Mouse (Mus musculus): ENCODE data around the gene Gpr135.
A peak's percentile ranks its signal among the peaks of the same experiment; 100 is the strongest.

Gpr135 gene

DNA sequence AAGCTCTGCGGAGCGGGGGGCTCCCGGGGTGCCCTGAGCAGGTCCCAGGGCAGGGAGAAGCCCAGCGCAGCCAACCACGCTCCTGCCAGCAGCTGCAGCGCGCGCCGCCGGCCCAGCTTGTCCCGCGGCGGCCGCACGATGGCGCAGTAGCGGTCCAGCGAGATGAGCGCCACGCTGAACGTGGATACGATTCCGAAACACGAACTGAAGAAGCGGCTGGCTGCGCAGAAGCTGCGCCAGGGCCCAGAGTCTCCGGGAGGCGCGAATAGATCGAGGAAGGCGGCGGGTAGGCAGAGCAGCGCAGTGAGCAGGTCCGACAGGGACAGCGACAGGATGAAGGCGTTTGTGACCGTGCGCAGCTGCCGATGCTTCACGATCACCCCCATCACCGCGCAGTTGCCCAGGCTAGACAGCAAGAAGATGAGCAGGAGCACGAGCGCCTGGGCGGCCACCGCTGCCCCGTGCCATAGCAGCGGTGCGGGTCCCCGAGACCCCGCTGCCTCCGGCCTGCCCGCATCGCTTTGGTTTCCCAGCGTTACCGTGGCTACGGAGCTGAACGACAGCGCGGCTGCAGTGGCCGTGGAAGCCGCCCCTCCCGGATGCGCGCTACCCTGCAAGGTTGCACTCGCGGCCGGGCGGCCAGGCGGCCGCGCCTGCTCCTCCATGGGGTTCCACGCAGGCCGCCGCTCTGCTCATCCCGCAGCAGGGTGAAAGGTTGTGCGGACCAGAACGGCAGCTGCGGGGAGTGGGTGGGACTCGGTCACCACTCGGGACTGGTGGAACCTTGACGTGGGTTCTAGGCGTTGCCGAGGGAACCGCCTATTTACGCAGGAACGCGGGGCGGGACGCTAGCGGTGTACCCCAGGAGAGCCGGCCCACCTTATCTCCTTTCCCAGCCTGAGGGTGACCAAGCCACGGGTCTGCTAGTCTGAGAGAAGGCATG lies at the start of gene Gpr135:
Gene Gpr135 (minus strand): TSS at position 799 of the 943 bp plus-strand sequence.
- peak; percentile 85 for DNase-seq

DNA sequence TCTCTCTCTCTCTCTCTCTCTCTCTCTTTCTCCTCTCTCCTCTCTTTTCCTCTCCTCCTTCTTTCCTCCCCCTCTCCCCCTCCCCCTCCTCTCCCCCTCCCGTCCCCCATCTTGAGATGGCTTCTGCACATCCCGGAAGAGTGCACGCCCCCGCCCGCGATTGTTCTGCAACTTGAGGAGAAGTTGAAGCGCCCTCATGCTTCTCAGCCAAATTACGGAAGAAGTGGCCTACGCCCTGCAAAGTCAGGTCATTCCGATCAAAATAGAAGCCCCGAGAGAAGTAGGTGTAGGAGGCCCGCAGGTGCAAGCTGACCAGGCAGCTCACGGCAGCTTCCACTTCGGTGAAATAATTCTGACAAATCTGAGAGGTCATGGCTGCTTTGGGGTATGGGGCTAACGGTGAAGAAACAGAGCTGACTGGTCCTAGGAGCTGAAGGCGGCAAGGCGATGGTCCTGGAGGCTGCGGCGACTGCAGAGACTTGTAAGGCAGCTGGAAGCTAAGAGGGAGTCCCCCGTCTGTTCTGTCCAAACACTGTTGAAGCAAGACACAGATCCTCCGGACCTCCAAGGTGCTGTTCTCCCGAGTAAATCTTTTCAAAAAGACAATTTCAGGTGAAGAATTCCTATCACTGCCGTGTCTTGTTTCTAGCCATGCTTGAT lies 44.9 kb upstream of the Gpr135 start:
- DNase-seq: no peak

- no peak for DNase-seq
Measured at GRCm38 (mm10) chr12:72115126-72115525, 44.2 kb upstream of the Gpr135 start.

- peak; percentile 74 for DNase-seq
Measured at GRCm38 (mm10) chr12:72104525-72105281, 33.8 kb upstream of the Gpr135 start.

DNA sequence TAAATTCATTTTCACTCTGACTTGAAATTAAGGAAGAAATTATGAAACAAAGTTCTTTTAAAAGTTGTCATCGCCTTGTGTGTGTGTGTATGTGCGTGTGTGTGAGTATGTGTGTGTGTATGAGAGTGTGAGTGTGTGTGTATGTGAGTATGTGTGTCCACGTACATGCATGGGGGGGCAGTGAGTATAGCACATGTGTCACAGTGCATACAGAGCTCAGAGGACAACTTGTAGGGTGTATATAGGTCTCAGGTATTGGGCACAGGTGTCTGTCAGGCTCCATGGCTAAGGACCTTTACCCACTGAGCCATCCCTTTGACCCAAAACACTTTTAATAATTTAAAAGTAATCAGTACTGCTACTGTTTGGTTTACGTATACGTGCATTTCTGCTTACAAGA lies 33.1 kb upstream of the Gpr135 start:
- no peak for DNase-seq

DNA sequence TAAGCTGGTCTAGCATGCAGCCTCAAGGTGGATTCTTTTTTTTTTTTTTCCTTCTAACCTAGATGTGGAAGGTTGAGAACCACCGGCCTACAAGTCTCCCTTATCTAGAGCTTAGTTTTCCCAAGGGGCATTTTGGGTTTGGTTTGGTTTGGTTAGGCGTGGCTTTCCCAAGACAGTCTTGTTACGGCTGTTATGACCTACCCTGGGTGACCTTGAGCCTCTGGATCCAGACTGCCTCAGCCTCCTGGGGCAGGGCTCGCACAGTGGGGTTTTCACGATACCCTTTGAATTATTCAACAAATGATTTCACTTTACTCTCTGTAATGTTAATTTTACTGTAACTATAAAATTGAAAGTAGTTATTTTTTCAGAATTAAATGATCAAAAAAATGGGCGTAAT lies 31.9 kb upstream of the Gpr135 start:
- no peak for DNase-seq

- DNase-seq: no peak
Measured at GRCm38 (mm10) chr12:72096966-72097365, 26.0 kb upstream of the Gpr135 start.

DNA sequence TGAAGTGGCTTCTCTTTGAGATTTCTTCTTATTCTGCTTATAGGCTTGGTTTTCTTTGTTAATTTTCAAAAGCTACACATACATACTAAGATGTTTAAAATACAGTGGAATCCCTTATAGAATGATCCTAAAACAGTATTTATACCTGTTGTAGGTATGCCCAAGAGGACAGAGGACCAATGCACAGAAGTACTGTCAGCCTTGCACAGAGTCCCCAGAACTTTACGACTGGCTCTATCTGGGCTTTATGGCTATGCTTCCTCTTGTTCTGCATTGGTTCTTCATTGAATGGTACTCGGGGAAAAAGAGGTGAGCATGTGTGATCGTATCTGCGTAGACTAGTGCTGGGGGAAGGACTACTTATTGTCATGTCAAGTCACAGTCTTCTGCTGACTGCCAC lies 18.9 kb upstream of the Gpr135 start:
- no peak for DNase-seq

DNA sequence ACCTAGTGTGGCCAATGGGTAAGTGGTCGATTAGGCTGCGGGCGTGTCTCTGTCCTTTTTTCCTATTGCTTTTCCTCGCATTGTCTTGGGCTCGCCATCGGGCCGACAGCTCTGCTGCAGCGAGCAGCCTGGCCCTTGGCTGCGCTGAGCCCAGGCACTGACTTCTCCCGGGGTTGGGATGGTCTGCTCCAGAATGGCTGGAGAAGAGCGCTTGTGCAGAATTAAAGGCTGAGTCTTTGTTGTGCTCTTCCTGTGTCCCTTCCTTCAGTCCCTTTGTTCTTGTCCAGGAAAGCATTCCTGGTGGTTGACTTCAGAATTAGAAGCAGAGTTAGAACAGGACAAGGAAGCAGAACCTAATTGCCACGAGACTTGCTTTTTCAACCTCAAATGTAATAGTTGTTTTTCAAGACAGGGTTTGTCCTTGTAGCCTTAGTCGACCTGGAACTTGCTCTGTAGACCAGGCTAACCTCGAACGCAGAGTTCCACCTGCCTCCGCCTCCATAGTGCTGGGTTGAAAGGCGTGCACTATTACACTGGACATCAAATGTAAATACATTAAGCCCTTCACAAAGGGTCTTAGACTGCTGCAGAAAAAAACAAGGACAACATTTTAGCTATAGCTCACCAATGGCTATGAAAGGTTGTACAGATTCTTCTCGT lies 15.4 kb upstream of the Gpr135 start:
- DNase-seq: no peak

- DNase-seq: peak; percentile 98
Measured at GRCm38 (mm10) chr12:72085329-72086165, 14.6 kb upstream of the Gpr135 start, which contains the start of the genes L3hypdh and Jkamp. TSS of gene L3hypdh (minus strand) at chr12:72085439. TSS of gene Jkamp (plus strand) at chr12:72085589.

- no peak for DNase-seq
Measured at GRCm38 (mm10) chr12:72085024-72085328, 14.1 kb upstream of the Gpr135 start.

- no peak for DNase-seq
Measured at GRCm38 (mm10) chr12:72084261-72085023, 13.5 kb upstream of the Gpr135 start.

DNA sequence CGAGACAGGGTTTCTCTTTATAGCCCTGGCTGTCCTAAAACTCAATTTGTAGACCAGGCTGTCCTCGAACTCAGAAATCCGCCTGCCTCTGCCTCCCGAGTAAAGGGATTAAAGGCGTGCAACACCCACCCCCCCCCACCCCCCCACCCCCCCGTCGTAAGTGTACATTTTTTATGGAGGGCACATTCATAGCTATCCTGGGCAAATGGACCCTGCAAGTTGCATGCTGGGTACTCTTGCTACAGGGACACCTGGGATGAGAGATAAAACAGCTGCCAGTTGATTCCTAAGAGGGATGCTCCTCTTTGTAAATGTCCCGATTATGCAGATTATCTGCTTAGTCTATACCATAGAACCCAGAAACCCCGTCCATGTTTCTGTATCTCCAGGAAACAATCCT lies 12.3 kb upstream of the Gpr135 start:
- DNase-seq: no peak

- no peak for DNase-seq
Measured at GRCm38 (mm10) chr12:72082370-72082769, 11.4 kb upstream of the Gpr135 start.

DNA sequence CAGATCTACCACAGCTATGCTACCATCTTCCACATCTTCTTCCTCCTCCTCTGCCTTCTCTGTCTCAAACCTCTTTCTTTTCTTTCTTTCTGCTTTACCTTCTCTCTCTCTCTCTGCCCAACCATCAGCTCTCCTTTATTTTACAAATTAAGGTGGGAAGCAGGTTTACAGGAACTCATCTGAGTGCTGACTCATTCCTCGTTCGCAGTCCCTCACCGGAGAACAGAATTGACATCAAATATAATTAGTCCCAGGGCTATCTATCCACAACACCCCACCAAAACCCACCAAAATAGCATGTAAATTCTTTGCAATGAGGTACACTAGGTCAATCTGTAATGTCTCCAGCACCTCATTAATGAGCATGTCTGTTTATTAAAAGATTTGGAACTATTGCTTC lies 11.0 kb upstream of the Gpr135 start:
- no peak for DNase-seq

DNA sequence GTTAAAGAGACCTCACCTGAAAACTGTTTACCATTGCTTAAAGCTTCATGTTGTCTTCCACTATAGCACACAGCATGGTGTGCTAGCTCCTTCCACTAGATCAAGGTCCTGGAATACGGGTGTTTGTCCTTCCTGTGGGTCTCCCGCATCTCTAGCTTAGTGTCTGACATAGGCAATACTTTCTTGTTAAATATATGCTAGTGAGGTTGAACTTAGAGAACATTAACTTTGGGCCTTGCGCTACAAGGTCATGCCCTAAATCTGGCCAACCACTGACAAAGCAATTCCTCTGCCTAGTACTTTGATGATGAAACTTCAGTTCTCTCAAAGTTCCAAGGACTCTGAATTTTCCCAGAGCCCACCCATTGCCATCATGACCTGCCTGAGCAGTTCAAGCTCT lies 7.3 kb upstream of the Gpr135 start:
- DNase-seq: no peak

- DNase-seq: no peak
Measured at GRCm38 (mm10) chr12:72069626-72070326, 1.1 kb downstream of the Gpr135 start.

DNA sequence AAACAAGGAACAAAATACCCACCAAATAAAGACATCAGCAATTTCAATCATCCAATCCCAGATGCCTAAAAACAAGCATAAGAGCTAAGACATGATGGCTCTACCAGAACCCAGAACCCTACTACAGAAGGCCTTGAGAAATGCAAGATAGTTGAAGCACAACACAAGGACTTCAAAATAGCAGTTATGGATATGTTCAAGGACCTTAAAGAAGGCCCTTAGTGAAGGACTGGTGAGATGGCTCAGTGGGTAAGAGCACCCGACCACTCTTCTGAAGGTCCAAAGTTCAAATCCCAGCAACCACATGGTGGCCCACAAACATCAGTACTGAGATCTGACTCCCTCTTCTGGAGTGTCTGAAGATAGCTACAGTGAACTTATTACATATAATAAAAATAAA lies 13.1 kb downstream of the Gpr135 start:
- no peak for DNase-seq

- DNase-seq: no peak
Measured at GRCm38 (mm10) chr12:72053851-72054250, 17.1 kb downstream of the Gpr135 start.

DNA sequence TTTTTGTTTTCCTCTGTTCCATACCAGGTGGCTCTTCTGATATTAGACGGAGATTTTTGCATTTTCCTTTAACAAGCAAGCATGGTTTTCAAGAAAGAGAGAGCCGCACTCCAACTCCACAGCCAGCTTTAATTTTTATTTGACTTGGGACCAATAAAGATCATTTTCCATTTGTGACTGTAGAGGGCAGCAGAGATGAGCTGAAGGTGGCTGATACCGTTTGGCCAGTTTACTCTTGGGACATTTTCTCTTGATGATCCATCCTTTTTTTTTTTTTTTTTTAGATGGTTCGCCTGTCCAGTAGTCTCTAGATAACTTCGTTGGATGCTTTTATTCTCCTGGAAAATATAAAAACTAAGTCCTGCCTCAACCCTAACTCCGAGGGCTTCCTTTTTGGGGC lies 17.6 kb downstream of the Gpr135 start:
- DNase-seq: no peak

DNA sequence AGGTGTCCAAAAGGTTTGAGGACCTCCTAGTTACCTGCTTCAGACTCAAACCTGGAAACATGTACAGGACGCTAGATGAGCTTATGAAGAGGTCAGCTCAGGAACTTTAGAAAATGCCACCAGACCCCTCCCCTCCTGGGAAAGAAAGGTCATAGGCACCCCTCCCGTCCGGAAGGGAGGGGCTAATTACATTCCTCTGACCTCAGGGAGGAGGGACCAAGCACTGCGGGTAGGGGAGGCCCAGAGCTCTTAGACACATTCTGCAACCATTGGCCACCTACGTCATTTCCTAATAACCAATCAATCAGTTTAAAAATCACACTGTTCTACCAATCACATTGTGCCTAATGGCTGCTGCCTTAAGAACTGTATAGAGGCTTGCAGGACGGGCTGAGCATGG lies 18.4 kb downstream of the Gpr135 start:
- no peak for DNase-seq
